Mouse (Mus musculus) heart, adult 11 months (tissue): ENCODE measurements around the gene Gpr19.

Source experiments
- DNase-seq: peaks from one replicate; pipeline ENCODE4 v3.0.0; 2022

The Gpr19 gene

GRCm38 (mm10) chr6:134922511-134923195, 24.3 kb upstream of the Gpr19 start:
- no peak for DNase-seq

- no peak for DNase-seq
Measured at GRCm38 (mm10) chr6:134921695-134922510, 23.5 kb upstream of the Gpr19 start.

- peak; percentile 97 for DNase-seq
Measured at GRCm38 (mm10) chr6:134921014-134921694, 22.8 kb upstream of the Gpr19 start.

GRCm38 (mm10) chr6:134920190-134921013, 22.0 kb upstream of the Gpr19 start, which contains the start of gene Cdkn1b:
Cdkn1b (plus strand) TSS chr6:134920401.
- DNase-seq: peak; percentile 100

- DNase-seq: no peak
Measured at GRCm38 (mm10) chr6:134919511-134920189, 21.3 kb upstream of the Gpr19 start.

GRCm38 (mm10) chr6:134918769-134919168, 20.4 kb upstream of the Gpr19 start:
- DNase-seq: no peak

- DNase-seq: peak; percentile 98
Measured at GRCm38 (mm10) chr6:134917087-134917486, 18.7 kb upstream of the Gpr19 start.

GRCm38 (mm10) chr6:134916641-134917040, 18.3 kb upstream of the Gpr19 start:
- peak; percentile 93 for DNase-seq

- DNase-seq: peak; percentile 88
Measured at GRCm38 (mm10) chr6:134914523-134914922, 16.1 kb upstream of the Gpr19 start.

GRCm38 (mm10) chr6:134905811-134906210, 7.4 kb upstream of the Gpr19 start:
- no peak for DNase-seq

- DNase-seq: peak; percentile 86
Measured at GRCm38 (mm10) chr6:134903891-134904884, 5.8 kb upstream of the Gpr19 start.

- no peak for DNase-seq
Measured at GRCm38 (mm10) chr6:134903368-134903767, 5.0 kb upstream of the Gpr19 start.

- DNase-seq: peak; percentile 100
Measured at GRCm38 (mm10) chr6:134897443-134898094, 809 bp downstream of the Gpr19 start.

GRCm38 (mm10) chr6:134896570-134897436, 1.6 kb downstream of the Gpr19 start:
- peak; percentile 88 for DNase-seq

GRCm38 (mm10) chr6:134890436-134890835, 7.9 kb downstream of the Gpr19 start:
- peak; percentile 74 for DNase-seq

- DNase-seq: no peak
Measured at GRCm38 (mm10) chr6:134889763-134890162, 8.6 kb downstream of the Gpr19 start.

- peak; percentile 51 for DNase-seq
Measured at GRCm38 (mm10) chr6:134888563-134889017, 9.8 kb downstream of the Gpr19 start.

- no peak for DNase-seq
Measured at GRCm38 (mm10) chr6:134887711-134888449, 10.5 kb downstream of the Gpr19 start.
